Mouse (Mus musculus): ENCODE results near the gene Depdc1a.
A peak's percentile ranks its signal among the peaks of the same experiment; 100 is the strongest.
"Not testable (repeated sequence)": the region's sequence is repeated elsewhere in the genome, so short reads cannot be mapped to it uniquely, and the experiment has no call there.

The Depdc1a gene

GRCm38 (mm10) chr3:159495243-159495801 lies at the start of gene Depdc1a:
TSS of gene Depdc1a (plus strand) at chr3:159495433.
- DNase-seq (ENCODE audit: low read depth, low spot score): peak; percentile 95

- DNase-seq (ENCODE audit: low read depth, low spot score): no peak
These were observed 25.2 kb upstream of the Depdc1a start for GRCm38 (mm10) chr3:159470059-159470458.

GRCm38 (mm10) chr3:159475465-159475864 lies 19.8 kb upstream of the Depdc1a start:
- DNase-seq (ENCODE audit: low read depth, low spot score): no peak

- no peak for DNase-seq (ENCODE audit: low read depth, low spot score)
These were observed 17.8 kb upstream of the Depdc1a start for GRCm38 (mm10) chr3:159477250-159477962.

- not testable (repeated sequence) for DNase-seq (ENCODE audit: low read depth, low spot score)
These were observed 524 bp upstream of the Depdc1a start for GRCm38 (mm10) chr3:159494709-159495108.

GRCm38 (mm10) chr3:159508899-159509298 lies 13.7 kb downstream of the Depdc1a start:
- DNase-seq (ENCODE audit: low read depth, low spot score): no peak

- DNase-seq (ENCODE audit: low read depth, low spot score): no peak
These were observed 33.3 kb downstream of the Depdc1a start for GRCm38 (mm10) chr3:159528563-159528962.

GRCm38 (mm10) chr3:159548303-159548702 lies 53.1 kb downstream of the Depdc1a start:
- DNase-seq (ENCODE audit: low read depth, low spot score): no peak

- no peak for DNase-seq (ENCODE audit: low read depth, low spot score)
These were observed 55.0 kb downstream of the Depdc1a start for GRCm38 (mm10) chr3:159550224-159550623.

Data from R1 (cell line).